Mouse (Mus musculus): ENCODE measurements at regions not wholly inside any gene's neighbourhood (a gene's known extent, or its start where the extent isn't known, plus 50 kb on each side); places are given as distances from the start of the nearest gene placed in this dataset.
"Not testable (repeated sequence)": the region's sequence is repeated elsewhere in the genome, so short reads cannot be mapped to it uniquely, and the experiment has no call there.

GRCm38 (mm10) chr12:93151530-93151929 lies 1302.6 kb upstream of the Sel1l start:
- DNase-seq (ENCODE audit: extremely low read depth, low read depth): no peak

GRCm38 (mm10) chr12:93142265-93142664 lies 1293.3 kb upstream of the Sel1l start:
- no peak for DNase-seq (ENCODE audit: extremely low read depth, low read depth)

GRCm38 (mm10) chr12:93136395-93136794 lies 1287.4 kb upstream of the Sel1l start:
- no peak for DNase-seq (ENCODE audit: extremely low read depth, low read depth)

GRCm38 (mm10) chr12:93122216-93122615 lies 1273.3 kb upstream of the Sel1l start:
- no peak for DNase-seq (ENCODE audit: extremely low read depth, low read depth)

GRCm38 (mm10) chr12:93088031-93088790 lies 1239.3 kb upstream of the Sel1l start:
- no peak for DNase-seq (ENCODE audit: extremely low read depth, low read depth)

- no peak for DNase-seq (ENCODE audit: extremely low read depth, low read depth)
Observed at GRCm38 (mm10) chr12:93063864-93064263, 1214.9 kb upstream of the Sel1l start.

GRCm38 (mm10) chr12:93019633-93020032 lies 1170.7 kb upstream of the Sel1l start:
- DNase-seq (ENCODE audit: extremely low read depth, low read depth): no peak

- DNase-seq (ENCODE audit: extremely low read depth, low read depth): no peak
Observed at GRCm38 (mm10) chr12:93011583-93011982, 1162.6 kb upstream of the Sel1l start.

GRCm38 (mm10) chr12:93006844-93007365 lies 1157.9 kb upstream of the Sel1l start:
- no peak for DNase-seq (ENCODE audit: extremely low read depth, low read depth)

- DNase-seq (ENCODE audit: extremely low read depth, low read depth): no peak
Observed at GRCm38 (mm10) chr12:93003125-93003524, 1154.2 kb upstream of the Sel1l start.

GRCm38 (mm10) chr12:92975698-92976097 lies 1126.7 kb upstream of the Sel1l start:
- no peak for DNase-seq (ENCODE audit: extremely low read depth, low read depth)

GRCm38 (mm10) chr12:92944352-92944751 lies 1095.4 kb upstream of the Sel1l start:
- DNase-seq (ENCODE audit: extremely low read depth, low read depth): no peak

GRCm38 (mm10) chr12:92927591-92927990 lies 1078.6 kb upstream of the Sel1l start:
- no peak for DNase-seq (ENCODE audit: extremely low read depth, low read depth)

- no peak for DNase-seq (ENCODE audit: extremely low read depth, low read depth)
Observed at GRCm38 (mm10) chr12:92926942-92927341, 1078.0 kb upstream of the Sel1l start.

GRCm38 (mm10) chr12:92919920-92920319 lies 1071.0 kb upstream of the Sel1l start:
- DNase-seq (ENCODE audit: extremely low read depth, low read depth): no peak

GRCm38 (mm10) chr12:92916267-92916666 lies 1067.3 kb upstream of the Sel1l start:
- no peak for DNase-seq (ENCODE audit: extremely low read depth, low read depth)

- DNase-seq (ENCODE audit: extremely low read depth, low read depth): no peak
Observed at GRCm38 (mm10) chr12:92915776-92916175, 1066.8 kb upstream of the Sel1l start.

- DNase-seq (ENCODE audit: extremely low read depth, low read depth): no peak
Observed at GRCm38 (mm10) chr12:92915203-92915602, 1066.2 kb upstream of the Sel1l start.

- DNase-seq (ENCODE audit: extremely low read depth, low read depth): no peak
Observed at GRCm38 (mm10) chr12:92904382-92904781, 1055.4 kb upstream of the Sel1l start.

- DNase-seq (ENCODE audit: extremely low read depth, low read depth): no peak
Observed at GRCm38 (mm10) chr12:92892315-92892714, 1043.4 kb upstream of the Sel1l start.

GRCm38 (mm10) chr12:92891663-92892062 lies 1042.7 kb upstream of the Sel1l start:
- DNase-seq (ENCODE audit: extremely low read depth, low read depth): not testable (repeated sequence)

- not testable (repeated sequence) for DNase-seq (ENCODE audit: extremely low read depth, low read depth)
Observed at GRCm38 (mm10) chr12:92891126-92891525, 1042.2 kb upstream of the Sel1l start.

GRCm38 (mm10) chr12:92887747-92888146 lies 1038.8 kb upstream of the Sel1l start:
- no peak for DNase-seq (ENCODE audit: extremely low read depth, low read depth)

Data from MEL-GATA-1-ER (cell line).